In genomic region chr11:62119871-62120270, GRCm38 (mm10) we compare ENCODE assay signal across 15 mouse cellular contexts.
DNase-seq lines count a peak whose midpoint lies in the region; ATAC-seq lines count a peak whose summit lies in the region.
"Had no signal": no experiment of that assay in that cellular context is flagged by ENCODE, and none has a peak within 500 bp of the region (broad histone marks: within the 10 kb centered on the region; RNA-seq: fewer than 3 reads in every experiment).

No protein-coding gene starts in this region.

- H3K4me2 ChIP-seq in kidney, embryonic 16.5 days (replicated peaks; ENCODE audit: low read depth, low read length), result no peak overlapping the region
- H3K4me2 ChIP-seq: midbrain, embryonic 12.5 days had no signal

- ATAC-seq in kidney, embryonic 16.5 days (ENCODE audit: low FRiP score, low TSS enrichment), result no peak
- ATAC-seq: hindbrain, postnatal 0 days; liver, postnatal 0 days had no signal

- H3K9me3 ChIP-seq in kidney, embryonic 16.5 days (ENCODE audit: low read length), result no peaks in the 10 kb centered on the region
- H3K9me3 ChIP-seq: G1E; midbrain, embryonic 12.5 days had no signal

- DNase-seq in cerebellum, adult 9-10 months, result peak; percentile 34
- DNase-seq in cerebellum, adult 11-12 months, result no peak
- DNase-seq in kidney, postnatal 4 days, result no peak
- DNase-seq in fat pad, adult 2 months (ENCODE audit: extremely low read depth, low read depth, low spot score), result peak; percentile 61
- DNase-seq in lung, postnatal 14 days, result peak; percentile 20
- no peak for DNase-seq in cerebellum, postnatal 36 days
- DNase-seq in embryo, embryonic 10.5 days (ENCODE audit: low spot score), result no peak
- DNase-seq: liver, postnatal 0 days; thymus, postnatal 14 days had no signal

- 0 out of 2 replicates have a peak, but pooled peaks cover 7% of the 10 kb centered on the region for H3K4me1 ChIP-seq in kidney, embryonic 16.5 days (ENCODE audit: insufficient read depth, low read length)
- H3K4me1 ChIP-seq: midbrain, embryonic 12.5 days had no signal

- 46% methylated on average over 3 of the region's 3 CpGs for WGBS in kidney, embryonic 16.5 days

- H3K27ac ChIP-seq in kidney, embryonic 16.5 days (ENCODE audit: low read length), result 0 out of 2 replicates have a peak overlapping the region, but pooled peaks have one; percentile 42
- H3K27ac ChIP-seq: hindbrain, postnatal 0 days; layer of hippocampus, adult 2 months; midbrain, embryonic 12.5 days had no signal

- H3K9ac ChIP-seq in kidney, embryonic 16.5 days (replicated peaks; ENCODE audit: low read length), result no peak overlapping the region
- H3K9ac ChIP-seq: liver, postnatal 0 days; midbrain, embryonic 12.5 days had no signal

- no peaks in the 10 kb centered on the region for H3K27me3 ChIP-seq in kidney, embryonic 16.5 days (ENCODE audit: insufficient read depth, low read length)
- H3K27me3 ChIP-seq: midbrain, embryonic 12.5 days had no signal

- H3K36me3 ChIP-seq in kidney, embryonic 16.5 days (ENCODE audit: insufficient read depth, low read length), result peaks cover 5% of the 10 kb centered on the region; the same call in 1 of the 2 replicates

- H3K4me3 ChIP-seq in kidney, embryonic 16.5 days (ENCODE audit: low read length), result no peak overlapping the region
- H3K4me3 ChIP-seq: erythroblast, embryonic 14.5 days; layer of hippocampus, adult 2 months; midbrain, embryonic 12.5 days had no signal

Comparison
In these comparisons a context has a peak if more than half of its experiments do, and no peak if none do; other contexts are left out.
1. DNase-seq: peak in cerebellum, adult 9-10 months (single experiment), fat pad, adult 2 months (single experiment) and lung, postnatal 14 days (single experiment); none in cerebellum, adult 11-12 months (single experiment), kidney, postnatal 4 days (0 of 2), cerebellum, postnatal 36 days (0 of 2) and embryo, embryonic 10.5 days (single experiment).